Mouse (Mus musculus) ES-CJ7 (cell line): Measurements from ENCODE around the gene Icam1.
"Not testable (repeated sequence)": the region's sequence is repeated elsewhere in the genome, so short reads cannot be mapped to it uniquely, and the experiment has no call there.

ENCODE experiments used
- DNase-seq: peaks from one replicate; pipeline ENCODE4 v3.0.0; 2011; ENCODE audit warnings: low read depth, low spot score

Icam1 gene

DNA sequence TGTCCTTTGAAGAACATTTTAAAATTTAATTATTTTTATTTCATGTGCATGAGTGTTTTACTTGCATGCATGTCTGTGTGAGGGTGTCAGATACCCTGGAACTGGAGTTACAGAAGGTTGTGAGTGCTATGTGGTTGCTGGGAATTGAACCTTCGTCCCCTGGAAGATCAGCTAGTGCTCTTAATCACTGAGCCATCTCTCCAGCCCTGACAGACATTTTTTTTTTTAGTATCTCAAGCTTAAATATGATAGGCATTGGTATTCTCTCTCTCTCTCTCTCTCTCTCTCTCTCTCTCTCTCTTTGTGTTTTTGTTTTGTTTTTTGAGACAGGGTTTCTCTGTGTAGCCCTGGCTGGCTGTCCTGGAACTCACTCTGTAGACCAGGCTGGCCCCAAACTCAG, 29.0 kb downstream of the Icam1 start:
- not testable (repeated sequence) for DNase-seq

- DNase-seq = no peak
Measured at GRCm38 (mm10) chr9:21045235-21045634, 29.4 kb downstream of the Icam1 start.

GRCm38 (mm10) chr9:21051578-21051977, 35.8 kb downstream of the Icam1 start:
- DNase-seq = no peak

- no peak for DNase-seq
Measured at GRCm38 (mm10) chr9:21062928-21063327, 47.1 kb downstream of the Icam1 start.

DNA sequence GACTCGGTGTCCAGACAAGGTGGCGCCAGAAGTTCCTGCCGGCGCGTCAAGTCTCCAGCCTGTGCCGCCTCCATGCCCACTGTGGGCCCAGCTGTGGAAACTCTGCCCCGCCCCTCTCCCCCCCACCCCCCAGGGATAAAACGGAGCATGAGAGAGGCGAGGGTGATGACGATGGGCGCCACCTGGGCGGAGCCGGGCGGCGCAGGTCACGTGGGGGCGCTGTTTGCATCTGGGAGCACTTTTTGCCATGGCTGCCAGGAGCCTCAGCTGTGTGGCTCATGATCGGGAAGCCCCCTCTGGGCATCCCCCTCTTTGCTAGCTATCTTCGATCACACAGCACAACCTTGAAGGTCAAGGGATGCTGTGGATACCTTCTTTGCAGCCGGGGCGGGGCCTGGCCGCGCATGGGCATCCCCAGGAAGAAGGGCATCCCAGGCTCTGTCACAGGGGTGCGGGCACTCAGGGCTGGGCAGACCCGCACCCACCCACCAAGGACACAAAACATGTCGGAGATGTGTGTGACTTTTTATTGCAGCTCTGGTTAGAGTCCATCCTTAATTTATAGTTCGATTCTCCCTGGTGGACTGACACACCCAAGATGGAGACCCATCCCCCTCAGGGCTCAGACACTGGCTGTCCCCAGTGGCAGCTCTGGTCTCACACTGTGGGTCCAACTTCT, 51.4 kb downstream of the Icam1 start, which contains the start of gene Zglp1:
Gene Zglp1 (minus strand): TSS at position 88 of the 679 bp plus-strand sequence.
- DNase-seq = no peak

DNA sequence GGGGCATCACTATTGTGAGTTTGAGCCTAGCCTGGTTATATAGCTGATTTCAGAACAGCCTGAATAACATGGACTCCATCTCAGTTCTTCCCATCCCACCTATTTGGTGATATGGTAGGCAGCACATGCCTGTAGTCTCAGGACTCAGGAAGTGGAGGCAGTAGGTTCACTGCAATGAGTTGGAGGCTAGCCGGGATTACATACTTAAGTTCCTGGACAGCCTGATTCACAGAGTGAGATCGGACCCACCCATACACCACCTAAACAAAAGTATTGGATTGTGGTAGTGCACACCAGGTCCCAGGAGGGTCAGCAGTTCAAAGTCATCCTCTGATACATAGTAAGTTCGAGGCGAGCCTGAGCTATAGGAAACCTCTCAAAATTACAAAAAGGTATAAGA, 56.9 kb downstream of the Icam1 start:
- peak; percentile 57 for DNase-seq

GRCm38 (mm10) chr9:21073044-21073840, 57.5 kb downstream of the Icam1 start, which contains the start of the genes Gm49373 and Fdx1l:
TSS of gene Gm49373 (minus strand) at chr9:21073096.
TSS of gene Fdx1l (minus strand) at chr9:21073614.
- DNase-seq = peak; percentile 89

DNA sequence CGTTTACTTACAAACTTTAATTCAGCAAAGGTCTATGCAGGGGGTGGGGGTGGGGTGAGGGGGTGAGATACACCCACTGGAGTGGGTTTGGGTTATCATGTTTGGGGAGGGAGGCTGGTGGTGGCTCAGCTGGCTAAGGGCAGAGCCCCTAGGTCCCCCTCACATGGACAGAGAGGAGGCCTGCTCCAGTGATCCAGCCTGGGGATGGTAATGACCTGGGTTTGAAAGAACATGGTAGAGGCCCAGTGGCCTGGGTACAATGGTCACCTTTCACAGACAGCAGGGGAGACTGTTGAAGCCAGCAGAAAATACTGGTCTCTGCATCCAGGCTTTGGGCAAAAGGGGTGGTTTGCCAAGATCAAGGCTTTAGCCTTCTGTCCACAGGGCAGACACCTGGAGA, 58.4 kb downstream of the Icam1 start:
- no peak for DNase-seq

GRCm38 (mm10) chr9:21075625-21076024, 59.8 kb downstream of the Icam1 start:
- DNase-seq = no peak
